Mouse (Mus musculus) bone marrow macrophage, adult 2 months (primary cell): ENCODE results near the gene Slit3.

Experiments used
- CTCF ChIP-seq: IDR thresholded peaks from 2 replicates; pipeline ENCODE4 v1.5.1; 2012; ENCODE audit warnings: low read depth, mild to moderate bottlenecking, low read length, moderate library complexity
- POLR2A ChIP-seq: IDR thresholded peaks from 2 replicates; pipeline ENCODE4 v1.6.1; 2012; ENCODE audit warnings: mild to moderate bottlenecking, low read depth, low read length, borderline replicate concordance

DNA sequence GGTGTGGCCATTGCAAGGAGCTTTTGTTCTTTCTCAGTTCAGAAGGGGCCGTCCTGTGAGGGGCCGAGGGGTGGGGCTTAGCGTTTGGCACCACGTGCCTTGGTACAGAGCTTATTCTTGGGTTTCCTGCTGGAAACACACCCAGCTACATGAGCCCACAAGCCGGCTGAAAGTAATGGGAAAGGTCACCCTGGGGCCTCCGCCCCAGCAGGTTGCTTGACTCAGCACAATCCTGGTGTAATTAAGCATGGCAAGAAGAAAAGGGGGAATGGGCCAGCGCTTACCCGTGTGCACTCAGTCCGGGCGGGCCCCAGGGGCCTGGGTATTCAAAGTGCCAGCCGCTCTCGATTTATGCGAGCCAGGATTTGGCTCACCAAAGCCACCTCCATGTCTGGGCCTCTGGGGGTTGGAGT lies 30.5 kb downstream of the Slit3 start:
- TF ChIP-seq POLR2A (no peak), CTCF (no peak)
